Mouse (Mus musculus) myocyte (in vitro differentiated cells): ENCODE data around the gene Alg14.

Experiments used
- E2F4 ChIP-seq: IDR thresholded peaks from one replicate; pipeline ENCODE4 v1.6.1; 2011; ENCODE audit warnings: mild to moderate bottlenecking, control low read depth, moderate library complexity; ENCODE audit not compliant: insufficient read depth
- POLR2A ChIP-seq: IDR thresholded peaks from one replicate; pipeline ENCODE4 v1.6.1; 2011; ENCODE audit warnings: low read depth, mild to moderate bottlenecking, control low read depth, moderate library complexity; ENCODE audit not compliant: insufficient read length
- REST ChIP-seq: IDR thresholded peaks from one replicate; pipeline ENCODE4 v1.6.1; 2011; ENCODE audit warnings: mild to moderate bottlenecking, control low read depth, moderate library complexity; ENCODE audit not compliant: insufficient read depth, insufficient read length

GRCm38 (mm10) chr3:121319906-121320305 is 28.3 kb downstream of the Alg14 start:
- TF ChIP-seq POLR2A (no peak), REST (no peak), E2F4 (no peak)
